Mouse (Mus musculus): Measurements from ENCODE around the gene Rnf126.

The Rnf126 gene

DNA sequence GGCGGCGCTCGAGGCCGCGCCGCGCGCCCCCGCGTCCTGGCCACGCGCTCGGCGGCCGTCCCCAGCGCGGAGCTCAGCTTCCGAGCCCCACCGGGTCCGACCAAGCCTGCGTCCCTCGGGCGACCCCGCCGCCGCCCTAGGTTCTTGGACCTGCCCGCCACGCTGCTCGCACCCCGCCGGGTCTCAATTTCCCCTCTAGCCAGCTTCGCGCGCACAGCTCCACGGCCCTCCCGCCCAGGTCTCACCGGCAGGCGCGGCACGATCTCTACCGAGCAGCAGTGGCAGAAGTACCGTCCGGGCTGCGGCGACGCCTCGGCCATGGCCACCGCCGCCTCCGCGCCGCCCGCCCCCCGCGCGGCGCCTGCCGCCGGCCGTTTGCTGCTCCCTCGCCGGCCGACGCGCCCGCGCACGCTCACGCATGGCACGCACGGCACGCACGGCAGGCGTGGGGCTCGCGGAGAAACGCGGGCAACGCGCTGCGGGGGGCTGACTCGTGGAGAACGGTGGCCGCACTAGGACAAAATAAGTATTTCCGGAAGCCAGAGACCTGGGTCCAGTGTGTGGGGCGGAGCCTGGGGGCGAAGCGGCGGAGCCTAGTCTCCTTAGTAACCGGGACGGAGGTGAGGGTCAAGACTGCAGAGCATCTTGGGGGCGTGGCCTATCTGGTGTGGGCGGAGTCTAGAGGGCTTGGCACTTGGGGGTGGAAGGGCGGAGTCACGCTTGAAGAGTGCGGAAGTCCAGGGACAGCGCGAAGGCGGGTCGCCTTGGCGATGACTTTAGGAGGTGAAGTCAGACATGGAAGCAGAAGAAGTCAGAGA, at the start of gene Rnf126:
Gene Rnf126 (minus strand): TSS at position 445 of the 818 bp plus-strand sequence.
- CTCF ChIA-PET: interaction anchor here (1.5 to 2.4 kb wide), 2 partner anchors 12 to 22 kb away, joined by 5 to 17 read pairs; no protein-coding TSS in a partner anchor

DNA sequence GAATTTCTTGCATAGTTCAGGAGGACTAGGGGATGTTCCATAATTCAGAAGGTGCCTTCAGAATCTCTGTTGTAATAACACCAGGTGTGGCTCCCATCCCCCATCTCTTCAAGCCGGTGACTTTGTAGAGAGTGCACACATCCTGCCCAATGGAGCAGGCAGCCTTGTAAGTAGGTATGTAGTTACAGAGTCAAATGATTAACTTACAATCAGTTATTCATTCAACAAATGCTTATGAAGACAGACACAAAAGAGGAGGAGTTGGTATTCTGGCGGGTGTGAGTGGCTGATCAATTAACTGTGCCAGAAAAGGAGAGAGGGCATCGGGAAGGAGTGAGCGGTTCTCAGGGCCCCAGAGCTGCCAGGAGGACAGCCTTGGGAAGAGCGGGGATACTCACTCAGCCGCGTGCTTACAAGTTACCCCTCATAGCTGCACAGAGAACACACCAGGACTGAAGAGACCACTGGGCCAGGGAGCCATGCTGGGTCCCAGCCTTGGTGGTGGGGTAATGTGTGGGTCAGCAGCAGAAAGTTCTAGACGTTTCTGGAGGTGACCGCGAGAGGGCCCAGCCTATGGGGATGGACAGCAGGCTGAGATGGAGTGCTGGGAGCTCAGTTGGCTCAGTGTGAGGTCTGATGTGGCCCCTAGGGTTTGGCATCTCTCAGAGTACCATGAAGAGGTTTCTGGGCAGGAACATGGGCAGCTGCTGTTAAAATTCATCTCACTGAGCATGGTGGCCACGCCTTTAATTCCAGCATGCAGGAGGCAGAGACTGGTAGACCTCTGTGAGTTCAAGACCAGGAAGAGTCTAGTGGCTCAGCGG, 49.1 kb upstream of the Rnf126 start:
- CTCF ChIA-PET: no interaction called here

DNA sequence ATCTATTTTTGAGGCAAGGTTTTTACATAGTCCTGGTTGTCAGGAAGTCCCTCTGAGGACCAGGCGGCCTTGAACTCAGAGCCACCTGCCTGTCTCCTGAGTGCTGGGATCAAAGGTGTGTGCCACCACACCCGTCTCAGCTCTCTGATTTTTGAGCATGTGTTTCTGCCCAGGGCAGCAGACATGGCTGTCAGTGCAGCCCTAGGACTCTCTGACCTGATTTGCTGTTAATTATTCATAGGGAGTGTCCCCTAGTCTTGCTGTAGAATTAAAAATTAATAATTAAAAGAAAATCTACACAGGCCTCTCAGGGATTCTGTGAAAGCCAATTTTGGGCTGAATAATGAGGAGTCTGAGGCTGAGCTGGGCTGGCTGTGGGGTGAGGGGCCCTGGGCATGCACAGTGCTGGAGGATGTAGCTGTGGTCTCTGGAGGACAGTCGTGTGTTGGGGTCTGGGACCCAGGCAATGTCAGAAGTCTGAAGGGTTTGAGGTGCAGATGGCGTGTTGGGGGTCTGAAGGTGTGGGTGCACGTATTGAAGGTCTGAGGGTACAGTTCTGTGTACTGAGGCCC, 47.6 kb upstream of the Rnf126 start:
- CTCF ChIA-PET: no interaction called here

DNA sequence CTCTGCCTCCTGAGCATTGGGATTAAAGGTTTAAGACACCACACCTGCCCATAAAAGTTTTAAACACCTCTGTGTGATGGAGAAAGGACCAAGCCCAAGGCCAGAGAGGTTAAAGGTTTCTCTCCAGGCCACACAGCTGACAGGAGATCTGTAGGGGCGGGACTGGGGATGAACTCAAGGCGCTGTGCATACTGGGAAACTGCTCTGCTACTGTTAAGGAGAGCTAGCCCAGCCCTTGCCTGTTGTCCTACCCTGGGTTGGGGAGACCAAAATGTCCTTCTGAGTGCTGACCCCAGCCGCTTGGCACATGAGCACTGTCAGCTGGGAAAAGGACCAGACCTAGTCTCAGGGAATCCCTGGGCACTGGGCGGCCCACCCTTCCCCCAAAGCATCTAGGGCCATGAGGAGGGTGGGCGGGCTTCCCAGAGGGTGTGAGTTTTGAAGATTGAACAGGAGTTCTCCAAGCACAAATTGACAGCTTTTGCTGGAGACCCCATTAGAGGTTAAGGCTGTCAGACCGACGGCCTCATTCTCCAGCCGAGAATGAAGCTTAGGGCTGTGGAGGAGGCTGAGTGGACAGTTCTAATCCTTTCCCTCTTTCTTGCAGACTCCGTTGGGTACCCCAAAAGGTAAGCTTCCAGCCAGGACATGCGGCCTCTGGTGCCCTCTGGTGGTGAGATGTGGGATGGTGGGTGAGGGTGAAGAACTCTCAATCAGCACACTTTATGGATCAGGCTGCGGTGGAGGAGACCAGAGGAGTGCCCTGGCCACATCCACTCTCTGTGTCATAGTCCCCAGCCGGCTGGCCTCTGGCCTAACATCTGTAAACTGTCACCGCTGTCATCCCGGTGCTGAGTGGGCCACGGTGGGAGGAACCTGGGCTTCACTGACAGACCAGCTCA, 45.2 kb upstream of the Rnf126 start:
- CTCF ChIA-PET: interaction anchor here (0.6 to 1.1 kb wide), 5 partner anchors 8 to 680 kb away, joined by 3 to 13 read pairs (median 4); partner anchors contain the start of gene Misp

DNA sequence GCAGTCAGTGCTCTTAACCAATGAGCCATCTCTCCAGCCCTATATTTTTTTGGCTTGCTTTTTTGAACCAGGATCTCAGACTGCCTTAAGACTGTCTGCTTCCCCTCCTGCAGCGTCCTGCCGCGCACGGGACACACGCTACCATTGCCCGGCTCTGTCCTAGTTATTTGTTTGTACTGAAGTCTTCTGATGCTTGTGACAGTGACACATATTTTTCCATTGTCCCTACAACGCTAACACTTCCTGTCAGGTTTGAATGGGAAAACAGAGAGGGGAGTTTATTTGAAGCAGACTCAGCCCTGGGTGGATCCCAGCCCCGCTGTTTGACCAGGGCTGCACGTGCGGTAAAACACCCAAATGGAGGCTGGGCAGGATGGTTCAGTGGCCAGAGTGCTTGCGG, 42.0 kb upstream of the Rnf126 start:
- CTCF ChIA-PET: interaction anchor here (0.6 kb wide), 1 partner anchor 79 kb away, joined by 4 read pairs; no protein-coding TSS in a partner anchor

DNA sequence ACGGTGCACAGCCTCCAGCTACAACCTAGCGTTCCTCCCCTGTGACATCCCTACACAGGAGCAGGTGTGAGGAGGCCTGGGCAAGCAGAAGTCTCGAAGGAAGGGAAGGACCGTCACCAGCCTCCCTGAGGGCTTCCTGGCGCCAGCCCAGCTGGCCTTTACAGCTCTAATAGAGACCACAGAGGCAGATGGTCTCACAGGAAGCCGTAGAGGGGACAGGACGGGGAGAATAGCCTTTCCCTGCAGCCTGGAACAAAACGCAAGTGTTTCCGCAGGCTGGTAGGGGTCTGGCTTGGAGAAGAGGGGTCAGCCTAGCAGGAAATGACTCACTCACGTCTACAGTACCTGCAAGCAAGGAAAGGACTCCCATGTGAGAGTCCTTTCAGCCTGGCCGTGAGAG, 41.1 kb upstream of the Rnf126 start:
- CTCF ChIA-PET: interaction anchor here (0.6 kb wide), 1 partner anchor 78 kb away, joined by 4 read pairs; no protein-coding TSS in a partner anchor

DNA sequence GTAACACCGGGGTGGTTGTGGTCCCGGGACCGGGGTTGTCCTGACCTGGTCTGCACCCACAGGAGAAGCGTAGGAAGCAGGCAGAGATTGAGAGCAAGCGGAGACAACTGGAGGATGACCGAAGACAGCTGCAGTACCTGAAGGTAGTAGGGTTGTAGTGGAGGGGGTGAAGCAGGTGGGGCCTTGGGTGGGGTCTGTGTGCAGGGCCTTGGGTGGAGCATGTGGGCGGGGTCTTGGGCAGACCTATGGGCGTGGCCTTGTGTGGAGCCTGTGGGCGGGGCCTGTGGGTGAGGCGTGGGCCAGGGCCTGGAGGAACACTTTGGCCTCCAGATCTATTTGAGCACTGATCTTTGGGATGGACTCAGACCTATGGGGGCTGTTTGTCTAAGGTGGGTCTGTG, 40.2 kb upstream of the Rnf126 start:
- CTCF ChIA-PET: no interaction called here

DNA sequence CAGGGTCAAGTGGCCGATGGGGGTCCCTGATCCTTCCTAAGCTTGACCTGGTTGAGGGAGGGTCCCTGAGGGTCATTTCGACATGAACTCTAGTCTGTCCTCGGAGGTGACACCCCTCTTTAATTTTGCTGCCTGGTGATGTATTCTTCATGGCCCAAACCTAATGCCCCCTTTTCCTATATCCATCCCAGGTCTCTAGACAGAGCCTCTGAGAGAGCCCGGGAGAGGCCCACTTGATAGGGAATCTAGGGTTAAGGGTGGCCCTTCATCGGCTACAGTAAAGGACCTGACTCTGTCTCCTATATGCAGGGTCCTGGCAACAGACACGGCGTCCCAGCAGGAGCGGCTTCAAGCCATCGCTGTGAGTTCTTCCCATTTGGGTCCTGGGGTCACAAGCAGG, 39.6 kb upstream of the Rnf126 start:
- CTCF ChIA-PET: no interaction called here

DNA sequence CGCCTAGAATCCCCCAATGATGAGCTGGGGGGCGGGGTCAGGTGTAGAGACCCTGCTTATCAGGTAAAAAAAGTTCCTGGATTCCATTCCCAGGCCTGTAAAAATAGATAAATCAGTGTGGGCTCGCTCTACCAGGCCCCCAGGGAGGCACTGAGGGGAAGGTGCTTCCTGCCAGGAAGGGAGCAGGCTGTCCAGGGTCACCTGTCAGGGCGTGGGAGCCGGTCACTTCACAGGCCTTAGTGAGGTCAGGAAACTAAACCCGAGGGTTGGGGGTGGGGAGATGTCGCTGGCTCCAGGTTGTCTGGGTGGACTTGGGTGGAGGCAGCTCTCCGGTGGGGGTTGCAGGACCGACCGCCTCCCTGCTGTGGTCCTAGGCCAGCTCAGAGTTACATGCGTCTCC, 38.9 kb upstream of the Rnf126 start:
- CTCF ChIA-PET: interaction anchor here (0.7 kb wide), 1 partner anchor 37 kb away, joined by 4 read pairs; no protein-coding TSS in a partner anchor

DNA sequence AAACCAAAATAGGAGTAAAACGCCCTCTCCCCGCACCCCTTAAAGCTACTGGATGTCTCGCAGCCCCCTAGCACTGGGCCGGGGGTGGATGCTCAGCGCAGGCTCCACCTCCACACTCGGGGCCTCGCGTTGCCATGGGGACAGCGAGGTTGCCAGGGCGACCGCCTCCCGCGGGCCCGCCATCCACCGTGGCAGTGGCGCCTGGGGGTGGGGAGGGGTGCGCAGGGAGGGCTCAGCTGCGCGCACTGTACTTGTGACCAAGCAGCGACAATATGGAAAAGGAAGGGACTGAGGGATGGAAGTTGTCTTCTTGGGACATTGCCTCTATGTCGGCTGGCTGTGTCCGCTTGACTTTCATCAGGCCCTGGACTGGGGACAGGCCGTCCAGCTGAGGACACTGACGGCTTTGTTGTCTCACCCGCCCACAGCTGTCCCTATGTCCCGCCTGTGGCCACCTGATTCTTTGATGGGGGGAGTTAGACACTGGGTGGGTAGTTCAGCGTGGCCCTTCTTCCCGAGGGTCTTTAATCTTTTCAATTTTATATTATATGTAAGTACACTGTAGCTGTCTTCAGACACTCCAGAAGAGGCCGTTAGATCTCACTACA, 37.1 kb upstream of the Rnf126 start:
- CTCF ChIA-PET: no interaction called here

DNA sequence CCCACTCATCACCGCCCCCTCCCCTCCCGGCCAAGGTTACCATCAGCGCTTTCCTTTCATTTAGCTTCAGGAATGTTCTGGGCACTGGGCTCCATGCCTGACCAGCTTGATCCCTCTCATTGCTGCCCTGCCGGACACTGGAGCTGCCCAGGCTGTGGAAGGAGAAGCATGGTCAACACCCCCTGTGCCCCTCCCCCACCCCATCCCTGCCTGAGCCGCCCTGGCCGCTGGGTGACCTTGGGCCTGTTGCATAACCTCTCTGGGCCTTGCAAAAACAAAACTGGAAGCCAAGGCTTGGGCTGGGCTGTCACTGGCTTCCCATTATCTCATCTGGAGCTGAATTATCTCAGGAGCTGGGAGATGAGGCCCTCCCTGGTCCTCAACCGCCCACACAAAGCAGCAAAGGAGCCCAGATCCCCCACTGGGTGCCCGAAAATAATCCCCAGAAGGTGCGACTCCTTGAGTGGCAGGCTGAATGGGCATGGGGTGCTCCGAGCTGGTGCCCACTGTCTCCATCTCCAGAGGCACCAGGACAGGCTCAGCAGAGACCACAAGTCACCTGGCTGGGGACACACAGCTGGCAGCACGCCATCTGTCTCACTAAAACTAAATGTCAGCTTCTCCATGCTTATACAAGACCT, 35.7 kb upstream of the Rnf126 start:
- CTCF ChIA-PET: interaction anchor here (0.7 kb wide), 1 partner anchor 116 kb away, joined by 6 read pairs; no protein-coding TSS in a partner anchor

DNA sequence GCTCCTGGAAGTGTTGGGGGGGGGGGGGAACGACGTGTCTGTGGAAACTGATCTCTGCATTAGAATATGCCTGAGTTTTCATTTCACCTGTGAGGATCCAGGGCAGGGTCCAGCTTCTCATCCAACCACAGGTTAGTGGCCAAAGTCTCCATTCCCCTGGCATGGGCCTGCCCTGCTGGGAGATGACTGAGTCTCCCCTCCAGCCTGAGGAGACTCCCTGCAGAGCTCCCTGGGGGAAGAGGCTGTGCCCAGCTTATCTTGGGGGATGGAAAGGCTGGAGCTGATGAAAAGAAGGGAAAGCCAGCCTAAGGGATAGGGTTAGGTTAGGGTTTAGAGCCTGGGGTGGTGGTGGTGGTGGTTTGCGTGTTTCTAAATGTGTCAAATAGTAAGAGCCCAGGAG, 35.1 kb upstream of the Rnf126 start:
- CTCF ChIA-PET: no interaction called here

DNA sequence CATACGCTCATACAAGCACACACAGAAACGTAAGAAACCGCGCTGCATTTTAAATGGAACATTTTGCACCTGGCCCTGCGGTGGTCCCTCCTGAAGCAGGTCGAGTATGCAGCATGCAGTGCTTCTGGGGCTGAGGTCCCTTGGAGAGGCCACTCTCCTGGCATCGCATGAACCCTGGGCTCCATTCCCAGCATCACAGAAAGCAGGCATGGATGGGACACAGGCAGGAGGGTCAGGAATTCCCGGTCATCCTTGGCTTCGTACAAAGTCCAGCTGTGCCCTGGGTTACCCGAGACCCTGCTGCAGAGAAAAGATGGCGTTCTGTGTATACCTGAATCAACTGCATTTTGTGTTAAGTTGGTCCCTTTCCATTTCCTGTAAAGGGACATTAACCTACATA, 33.8 kb upstream of the Rnf126 start:
- CTCF ChIA-PET: interaction anchor here (0.5 kb wide), 1 partner anchor 19 kb away, joined by 3 read pairs; no protein-coding TSS in a partner anchor

DNA sequence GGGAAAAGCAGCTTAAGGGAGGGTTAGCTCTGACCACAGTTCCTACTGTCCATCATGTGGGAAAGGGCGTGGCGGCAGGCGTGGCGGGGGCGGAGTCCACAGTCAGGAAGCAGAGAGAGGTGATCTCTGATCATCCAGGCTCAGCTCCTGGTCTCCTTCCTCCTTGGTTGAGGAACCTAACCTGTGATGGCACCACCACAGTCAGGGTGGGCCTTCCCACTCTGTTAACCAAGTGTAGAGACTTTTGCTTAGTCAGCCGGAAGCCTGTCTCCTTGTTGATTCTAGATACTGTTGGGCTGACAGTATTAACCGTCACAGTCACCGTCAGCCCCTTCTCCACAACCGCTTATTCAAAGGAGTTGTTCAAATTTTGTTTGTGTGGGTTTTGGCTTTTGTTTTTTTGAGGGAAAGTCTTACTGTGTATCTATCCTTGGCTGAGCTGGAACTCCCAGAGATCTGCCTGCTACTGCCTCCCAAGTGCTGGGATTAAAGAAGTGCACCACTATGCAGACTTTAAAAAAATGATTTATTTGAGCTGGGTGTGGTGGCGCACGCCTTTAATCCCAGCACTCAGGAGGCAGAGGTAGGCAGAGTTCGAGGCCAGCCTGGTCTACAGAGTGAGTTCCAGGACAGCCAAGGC, 31.7 kb upstream of the Rnf126 start:
- CTCF ChIA-PET: interaction anchor here (0.6 to 0.7 kb wide), 2 partner anchors 66 to 520 kb away, joined by 3 read pairs; no protein-coding TSS in a partner anchor

DNA sequence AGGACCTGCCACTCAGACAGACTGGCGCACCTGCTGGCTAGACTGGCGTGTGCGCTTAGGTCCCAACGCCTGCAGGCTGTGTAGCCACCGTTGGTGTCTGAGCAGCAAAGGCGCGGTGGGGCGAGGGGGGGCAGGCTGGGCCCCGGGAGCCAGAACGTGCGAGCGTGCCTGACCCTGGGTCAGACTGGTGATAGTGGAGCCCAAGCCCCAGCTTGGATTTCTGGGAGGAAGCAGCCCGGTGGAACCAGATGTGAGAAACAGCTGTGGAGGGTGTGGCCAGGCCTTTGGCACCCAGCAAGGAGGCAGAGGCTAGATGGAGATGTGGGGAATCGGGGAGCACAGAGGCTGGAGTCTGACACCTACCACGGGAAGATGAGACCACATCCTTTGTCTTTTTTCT, 30.6 kb upstream of the Rnf126 start:
- CTCF ChIA-PET: no interaction called here

DNA sequence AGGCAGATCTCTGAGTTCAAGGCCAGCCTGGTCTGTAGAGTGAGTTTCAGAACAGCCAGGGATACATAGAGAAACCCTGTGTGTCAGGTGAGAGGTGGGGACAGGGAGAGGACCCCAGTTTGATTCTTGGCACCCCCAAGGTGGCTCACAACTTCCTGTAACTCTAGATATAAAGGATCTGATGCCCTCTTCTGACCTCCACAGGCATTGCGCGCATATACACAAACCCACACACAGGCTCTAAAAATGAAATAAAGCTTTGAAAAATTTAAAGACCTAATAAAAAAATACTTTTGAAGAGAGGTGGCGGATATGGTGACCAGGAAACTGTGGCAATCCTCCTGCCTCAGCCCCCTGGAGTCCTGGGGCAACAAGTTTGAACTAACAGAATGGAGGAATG, 29.2 kb upstream of the Rnf126 start:
- CTCF ChIA-PET: no interaction called here

DNA sequence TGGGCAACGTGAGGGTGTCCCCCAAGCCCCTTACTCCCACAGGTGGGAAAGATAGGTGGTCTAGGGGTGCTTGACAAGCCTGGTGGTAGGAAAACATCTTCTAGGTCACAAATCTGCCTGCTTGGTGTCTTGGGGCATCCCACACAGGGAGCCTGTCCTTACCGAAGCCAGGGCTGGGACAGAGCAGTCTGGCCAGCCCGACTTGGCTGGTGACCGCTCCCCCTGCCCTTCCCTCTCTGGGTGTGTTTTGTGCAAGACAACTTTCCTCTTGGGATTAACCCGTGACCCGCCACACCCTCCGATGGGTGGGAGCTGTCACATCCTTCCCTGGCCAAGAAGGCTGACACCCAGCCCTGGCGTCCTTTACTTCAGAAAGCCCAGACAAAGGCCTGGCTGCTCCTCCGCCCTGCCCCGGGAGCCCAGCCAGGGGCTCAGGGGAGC, 27.8 kb upstream of the Rnf126 start:
- CTCF ChIA-PET: no interaction called here

DNA sequence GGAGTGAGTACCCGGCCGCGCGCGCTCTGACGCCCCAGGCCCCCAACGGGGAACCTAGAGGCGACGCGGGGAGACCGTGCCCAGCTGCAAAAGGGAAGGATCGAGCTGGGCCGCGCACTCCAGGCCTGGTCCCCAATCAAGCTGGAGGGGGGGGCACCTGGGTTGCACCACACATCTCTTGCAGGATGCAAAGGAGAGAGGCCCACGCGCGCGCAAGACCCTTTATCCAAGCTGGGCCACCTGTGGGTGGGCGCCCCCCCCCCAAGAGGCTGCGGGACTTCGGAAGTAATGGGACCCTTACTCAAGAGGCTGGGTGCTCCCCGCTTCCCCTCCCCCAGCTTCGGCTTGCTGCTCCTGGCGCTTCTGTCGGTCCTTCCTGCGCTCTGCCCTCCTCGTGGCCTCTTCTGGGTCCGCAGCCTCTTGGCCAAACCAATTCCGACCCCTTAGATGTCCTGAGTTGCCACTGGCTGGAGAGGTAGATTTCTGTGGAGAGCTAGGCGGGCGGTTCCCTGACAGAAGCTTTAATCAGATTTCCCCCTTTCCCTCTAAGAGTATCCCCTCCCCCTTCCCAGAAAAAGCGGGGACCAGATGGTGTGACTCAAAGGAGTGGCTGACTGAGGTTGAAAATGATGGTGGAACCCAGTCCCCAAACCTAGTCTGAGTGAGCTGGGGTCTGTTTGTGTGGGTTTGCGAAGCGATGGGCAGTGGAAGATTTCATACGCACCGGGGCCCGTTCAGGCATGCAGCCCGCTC, 27.2 kb upstream of the Rnf126 start:
- CTCF ChIA-PET: interaction anchor here (0.6 to 1.1 kb wide), 3 partner anchors 10 to 123 kb away, joined by 3 to 10 read pairs (median 3); no protein-coding TSS in a partner anchor

Data from spleen, embryonic (tissue).